Mouse (Mus musculus) mature B cell (primary cell): Measurements from ENCODE around the gene Klhdc8b.

Experiments
- in situ Hi-C: fragments of 300-500 bp; cut with MboI; formaldehyde crosslinking; loops from 2 replicates; pipeline ENCODE4 v1.14.3; 2019

The Klhdc8b gene

DNA sequence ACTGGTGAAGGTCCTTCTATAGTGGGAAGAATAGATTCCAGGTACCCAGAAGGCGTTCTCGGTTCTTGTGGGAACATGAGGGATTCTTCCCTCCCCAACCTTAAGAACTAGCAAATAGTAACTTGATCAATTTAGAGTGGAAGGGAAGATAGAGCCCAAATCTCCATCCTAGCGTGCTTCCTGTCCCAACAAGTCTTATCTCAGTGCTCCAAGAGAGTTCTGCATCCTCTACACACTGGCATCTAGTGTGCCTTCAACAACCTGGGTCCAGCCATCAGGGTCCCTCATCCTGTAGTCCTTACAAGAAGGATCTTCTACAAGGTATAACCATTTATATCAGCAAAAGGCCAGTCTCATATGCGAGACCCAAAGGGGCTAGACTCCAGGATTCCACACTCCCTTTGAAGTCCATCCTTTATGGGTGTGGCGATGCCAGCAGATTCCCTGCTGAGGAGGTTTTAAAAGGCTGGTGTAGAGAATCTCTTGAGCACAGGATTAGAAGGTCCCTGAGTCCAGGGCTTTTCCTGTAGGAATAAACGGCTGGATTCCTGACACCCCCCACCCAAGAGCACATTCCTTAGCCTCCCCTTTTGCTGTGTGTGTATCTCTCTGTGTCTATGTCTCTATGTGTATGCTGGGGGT is 9.7 kb downstream of the Klhdc8b start:
- in situ Hi-C loops, result no loop called here

DNA sequence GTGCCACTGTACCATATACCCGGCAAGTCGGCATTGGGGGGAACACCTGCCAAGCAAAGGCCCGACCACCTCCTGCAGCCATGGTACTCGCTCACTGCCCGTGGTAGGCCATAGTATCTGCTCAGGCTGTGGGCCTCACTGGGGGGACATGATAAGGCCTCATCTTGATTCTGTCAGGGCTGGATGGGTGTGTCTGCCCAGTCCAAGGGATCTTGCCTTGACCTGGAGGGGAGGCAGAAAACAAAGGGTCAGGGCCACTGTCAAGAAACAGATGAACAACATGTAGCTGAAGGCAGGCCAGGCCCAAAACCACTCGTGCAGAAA is 10.2 kb downstream of the Klhdc8b start:
- in situ Hi-C loops, result no loop called here

DNA sequence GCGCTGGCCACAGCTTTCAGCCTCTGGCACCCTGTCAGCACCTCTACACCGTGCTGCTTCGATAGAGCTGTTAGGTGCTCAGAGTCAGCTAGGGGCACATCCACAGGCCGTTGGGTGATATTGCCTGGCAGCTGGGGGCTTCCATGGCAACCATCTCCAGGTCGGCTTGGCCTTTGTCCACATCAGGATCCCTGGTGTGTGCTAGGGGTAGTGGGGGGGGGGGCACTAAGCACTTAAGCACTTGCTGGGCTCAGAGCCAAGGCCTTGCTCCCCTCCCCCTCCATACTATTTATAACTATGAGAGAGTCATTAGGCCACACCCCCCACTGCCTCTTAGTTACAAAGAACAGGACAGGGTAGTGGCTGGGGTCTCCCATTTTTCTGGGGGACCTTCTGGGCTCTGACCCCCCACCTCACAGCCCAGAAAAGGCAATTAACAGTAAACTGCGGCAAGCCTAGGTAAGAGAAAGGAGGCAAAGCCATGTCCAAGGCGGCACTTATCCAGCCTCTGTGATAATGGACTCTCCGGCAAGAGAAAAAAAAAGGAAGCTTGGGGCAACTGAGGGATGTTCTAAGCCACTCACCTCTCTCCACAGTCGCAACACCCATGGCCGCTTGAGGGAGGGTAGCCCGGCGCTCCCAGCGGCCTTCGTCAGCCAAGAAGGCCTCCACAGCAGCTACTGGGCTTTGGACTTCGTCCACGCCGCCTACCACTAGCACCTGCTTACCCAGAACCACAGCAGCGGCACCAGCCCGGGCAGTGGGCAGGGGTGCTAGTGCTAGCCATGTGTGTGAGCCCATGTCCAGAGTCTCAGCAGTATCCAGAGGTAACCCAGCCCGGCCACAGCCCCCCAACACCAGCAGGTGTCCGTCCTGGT is 10.8 kb downstream of the Klhdc8b start:
- in situ Hi-C loops, result no loop called here

DNA sequence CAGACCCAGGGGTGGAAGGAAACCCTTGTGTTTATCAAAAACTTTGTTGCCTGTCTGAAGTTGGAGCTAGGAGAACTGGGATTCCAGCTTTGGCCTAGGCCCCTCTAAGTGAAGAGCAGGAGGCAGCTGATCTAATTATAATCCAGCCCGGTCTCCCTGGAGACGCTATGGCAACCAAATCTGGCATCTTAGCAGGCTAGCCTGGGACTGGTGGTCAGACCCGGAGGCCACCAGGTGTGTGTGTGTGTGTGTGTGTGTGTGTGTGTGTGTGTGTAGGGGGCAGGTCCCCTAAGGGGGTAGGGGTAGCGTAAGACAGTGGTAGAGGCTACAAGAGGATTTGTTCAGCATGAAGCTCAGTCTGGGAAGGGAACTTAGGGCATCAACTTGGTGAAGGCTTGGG is 11.5 kb downstream of the Klhdc8b start:
- in situ Hi-C loops, result no loop called here

DNA sequence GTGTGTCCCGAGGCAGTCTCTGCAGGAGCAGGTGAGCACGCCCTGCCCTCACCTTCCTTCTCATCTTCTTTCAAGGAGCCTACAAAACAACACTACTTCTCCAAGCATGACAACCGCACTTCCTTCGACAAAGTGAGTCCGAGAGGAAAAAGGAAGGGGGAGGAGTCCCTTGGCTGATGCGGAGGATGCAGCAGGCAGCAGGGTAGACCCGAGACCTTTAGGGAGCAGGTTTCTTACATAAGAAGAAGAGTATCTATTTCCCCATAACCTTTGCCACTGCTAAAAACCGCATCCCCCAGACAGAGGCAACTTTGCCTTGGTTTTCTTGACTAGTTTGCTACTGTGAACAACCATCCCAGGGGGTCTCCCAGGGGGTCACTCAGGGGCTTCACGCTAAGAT is 16.3 kb downstream of the Klhdc8b start:
- in situ Hi-C loops, result no loop called here

DNA sequence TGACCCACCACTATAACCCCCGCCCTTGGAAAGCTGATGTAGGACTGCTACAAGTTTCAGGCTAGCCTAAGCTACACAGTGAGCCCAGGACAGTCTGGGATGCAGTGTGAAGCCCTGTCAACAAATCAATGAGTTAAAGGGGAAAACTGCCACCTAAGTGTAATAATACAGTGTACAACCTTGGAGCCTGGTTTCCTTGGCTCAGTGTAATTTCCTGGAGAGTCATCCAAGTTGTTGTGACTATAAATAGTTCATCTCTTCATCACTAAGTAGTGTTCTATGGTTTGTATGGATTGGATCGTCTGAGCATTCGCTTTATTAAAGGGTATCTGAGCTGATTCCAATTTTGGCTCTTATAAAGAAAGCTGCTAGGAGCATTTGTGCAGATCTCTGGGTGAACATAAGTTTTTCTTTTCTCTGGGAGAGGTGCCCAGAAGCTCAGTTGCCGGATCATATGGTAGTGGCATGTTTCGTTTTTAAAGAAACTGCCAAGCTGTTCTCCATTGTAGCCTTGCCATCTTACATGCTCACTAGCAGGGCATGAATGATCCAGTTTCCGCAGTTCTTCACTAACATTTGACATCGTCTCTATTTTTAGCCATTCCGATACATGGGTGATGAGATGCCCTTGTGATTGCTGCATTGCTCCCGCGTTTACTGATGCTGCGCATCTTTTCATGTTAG is 20.0 kb downstream of the Klhdc8b start:
- in situ Hi-C loops, result no loop called here

DNA sequence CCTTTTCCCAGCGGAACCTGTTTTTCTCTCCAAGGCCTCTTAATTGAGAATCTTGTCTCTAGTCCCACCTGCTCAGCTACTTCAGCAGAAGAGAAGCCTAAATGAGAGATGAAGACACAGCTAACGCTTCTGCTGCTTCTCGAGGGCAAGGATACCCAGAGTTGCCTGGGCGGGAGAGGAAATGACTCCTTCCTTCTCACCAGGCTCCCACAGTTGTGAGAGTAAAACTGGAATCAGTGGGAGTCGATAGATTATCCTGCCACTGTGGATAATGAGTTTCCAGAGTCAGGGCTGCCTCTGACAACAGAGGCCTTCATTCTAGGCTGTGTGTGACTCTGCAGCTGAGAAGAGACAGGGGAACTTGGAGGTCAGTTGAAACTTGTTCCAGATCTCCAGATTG is 20.9 kb downstream of the Klhdc8b start:
- in situ Hi-C loops, result no loop called here

DNA sequence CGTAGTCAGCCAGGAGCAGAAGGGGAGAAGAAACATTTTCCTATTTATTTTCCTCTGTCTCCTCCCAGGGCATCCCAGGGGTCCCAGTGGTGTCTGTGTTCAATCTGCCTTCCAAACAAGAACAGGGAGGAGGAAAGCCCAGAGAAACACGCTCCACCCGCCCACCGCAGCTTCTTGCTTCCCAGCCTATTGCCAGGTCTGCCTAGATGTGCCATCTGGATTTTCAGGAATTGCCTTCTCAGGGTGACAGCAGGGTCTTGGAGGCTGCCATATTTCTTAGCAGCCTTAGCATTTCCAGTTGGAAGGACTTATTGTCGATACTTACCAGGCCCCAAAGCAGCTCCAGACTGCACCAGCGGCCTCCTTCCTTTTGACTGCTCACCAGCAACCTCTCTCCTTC is 22.2 kb downstream of the Klhdc8b start:
- in situ Hi-C loops, result no loop called here

DNA sequence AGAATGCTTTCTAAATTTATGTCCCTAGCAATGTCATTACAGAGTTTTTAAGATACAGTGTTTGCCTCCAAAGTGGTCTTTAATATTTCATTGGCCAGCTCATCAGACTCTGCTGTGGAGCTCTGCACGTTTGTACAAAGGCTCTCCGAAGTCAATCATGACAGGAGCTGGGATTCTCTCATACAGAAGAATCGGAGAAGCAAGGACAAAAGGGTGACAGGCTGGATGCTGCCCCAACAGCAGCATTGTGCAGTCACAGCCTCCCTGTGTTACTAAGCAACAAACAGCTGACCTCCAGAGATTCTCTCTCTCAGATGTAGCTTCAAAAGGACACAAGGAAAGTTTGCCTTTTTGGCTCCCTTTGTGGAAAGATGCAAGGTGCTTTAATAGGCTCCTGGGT is 25.2 kb downstream of the Klhdc8b start, which contains the start of gene BC048562:
TSS of gene BC048562 (plus strand) at position 301 of the 400 bp plus-strand sequence.
- in situ Hi-C loops, result no loop called here

DNA sequence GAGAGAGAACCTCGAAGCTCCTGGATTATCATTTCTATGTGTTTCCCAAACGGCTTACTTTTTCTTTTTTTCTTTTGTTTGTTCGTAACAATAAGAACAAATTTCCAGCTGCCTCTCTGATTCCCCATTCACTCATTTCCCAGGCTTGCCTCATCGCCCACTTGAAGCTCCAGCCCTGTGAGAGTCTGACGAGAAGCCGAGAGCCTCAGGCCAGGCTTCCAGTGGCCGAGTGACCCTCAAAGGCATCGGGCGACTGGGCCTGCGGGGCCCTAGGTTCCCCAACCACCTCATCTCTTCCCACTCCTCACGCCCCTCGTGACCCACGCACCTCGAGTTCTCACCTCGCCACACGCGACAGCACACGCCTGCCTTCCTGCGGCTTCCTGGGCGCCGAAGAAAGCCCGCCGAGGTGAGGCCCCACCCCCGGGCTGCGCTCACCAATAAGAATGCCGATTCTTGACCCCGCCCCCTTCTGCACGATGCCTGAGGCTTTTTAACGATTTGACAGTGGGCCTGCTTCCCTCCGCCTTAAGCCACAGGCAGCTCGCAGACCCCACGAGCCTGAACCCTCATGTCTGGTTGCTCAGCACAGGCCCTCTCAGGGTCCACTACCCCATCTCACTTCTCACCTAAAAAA is 29.8 kb downstream of the Klhdc8b start:
- in situ Hi-C loops, result no loop called here

DNA sequence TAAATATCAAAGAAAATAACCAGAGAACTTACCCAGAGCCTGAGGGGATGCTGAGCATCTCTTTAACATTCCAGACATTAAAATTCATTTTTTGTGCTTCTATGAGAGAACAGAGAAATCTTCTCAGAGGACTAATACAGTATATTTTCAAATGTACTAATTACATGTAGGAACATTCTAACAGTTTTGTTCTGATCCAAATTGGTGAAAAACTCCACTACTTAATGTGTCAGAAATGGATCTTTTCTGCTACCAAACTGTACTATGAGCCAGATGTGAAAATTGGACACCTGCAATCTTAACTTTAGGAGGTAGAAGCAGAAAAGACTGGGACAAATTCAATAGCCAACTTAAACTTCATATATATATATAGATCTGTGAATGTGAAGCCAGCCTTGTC is 33.0 kb downstream of the Klhdc8b start, which contains the start of gene Ccdc36:
TSS of gene Ccdc36 (minus strand) at position 101 of the 400 bp plus-strand sequence.
- in situ Hi-C loops, result no loop called here

DNA sequence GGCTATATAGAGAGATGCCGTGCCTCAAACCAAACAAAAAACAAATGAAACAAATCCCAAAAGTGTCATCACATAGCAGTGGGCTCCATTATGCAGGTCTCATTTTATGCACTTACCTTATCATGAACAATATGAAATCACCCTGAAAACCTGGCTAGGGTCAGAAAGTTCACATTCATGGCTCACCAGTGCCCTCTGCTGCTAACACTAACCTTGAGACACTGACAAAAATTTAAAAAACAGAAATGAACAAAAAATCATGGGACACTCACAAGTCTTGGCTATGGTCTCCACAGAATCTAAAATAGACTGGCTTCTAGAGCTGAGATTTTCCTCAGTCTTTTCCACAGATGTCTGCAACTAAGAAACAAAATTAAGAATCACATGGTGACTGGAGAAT is 49.2 kb downstream of the Klhdc8b start:
- in situ Hi-C loops, result no loop called here

DNA sequence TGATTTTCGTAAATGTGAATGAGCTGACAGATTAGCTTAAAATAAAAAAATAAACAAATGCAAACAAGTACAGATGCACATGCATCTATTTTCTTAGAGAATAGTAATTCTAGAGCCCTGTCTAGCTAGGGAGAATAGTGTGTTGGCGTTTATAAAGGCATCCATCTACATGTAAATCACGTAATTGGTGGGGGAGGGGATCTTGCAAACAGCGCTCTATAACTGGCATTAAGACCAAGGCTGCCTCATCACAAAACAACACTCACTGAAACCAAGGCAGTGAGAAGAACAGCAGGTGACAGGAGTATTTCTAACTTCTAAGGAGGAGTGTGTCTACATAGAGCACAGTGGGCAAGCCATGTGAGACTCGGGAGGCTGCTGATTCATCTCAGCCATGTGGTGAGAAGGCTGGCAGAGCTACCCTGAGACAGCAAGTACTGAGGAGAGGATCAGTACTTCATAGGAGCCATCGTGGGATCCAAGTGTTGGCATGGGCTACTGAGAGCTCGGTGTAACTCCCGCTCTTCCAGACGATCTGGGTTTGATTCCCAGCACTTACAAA is 49.9 kb downstream of the Klhdc8b start:
- in situ Hi-C loops, result no loop called here

DNA sequence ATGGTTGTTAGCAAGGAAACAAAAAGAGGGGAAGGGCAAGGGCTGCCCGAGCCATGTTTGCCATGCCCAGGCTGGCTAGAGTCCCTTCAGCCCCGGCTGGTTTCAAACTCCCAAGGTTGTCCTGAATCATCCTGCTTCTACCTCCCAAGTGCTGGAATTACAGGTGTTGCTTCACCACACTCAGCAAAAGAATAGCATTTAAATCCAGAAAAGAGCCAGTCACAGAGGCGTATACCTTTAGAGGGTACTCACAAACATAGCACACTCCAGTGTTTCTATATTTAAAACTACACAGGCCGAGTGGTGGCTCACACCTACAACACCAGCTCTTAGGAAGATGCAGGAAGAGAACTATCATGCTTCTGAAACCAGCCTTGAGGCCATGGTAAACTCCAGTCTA is 51.8 kb downstream of the Klhdc8b start:
- in situ Hi-C loops, result no loop called here

DNA sequence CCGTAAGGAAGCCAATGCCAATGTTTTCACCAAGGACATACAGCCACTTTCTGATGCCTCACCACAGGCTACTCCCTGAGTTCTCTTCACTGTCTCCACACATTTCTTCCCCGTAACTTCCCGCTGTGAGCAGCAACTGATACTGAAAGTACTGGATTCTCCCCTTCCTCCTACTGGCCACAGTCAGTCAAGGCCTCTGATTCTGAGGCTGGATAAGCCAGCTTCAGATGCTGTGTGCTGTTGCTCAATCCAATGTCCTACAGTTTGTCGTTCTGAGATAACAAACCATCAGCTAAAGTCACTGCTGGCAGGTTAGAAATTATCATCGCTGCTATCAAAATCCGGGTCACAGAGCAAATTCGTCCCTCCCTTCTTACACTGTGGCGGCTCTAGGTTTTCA is 56.9 kb downstream of the Klhdc8b start:
- in situ Hi-C loops, result no loop called here

DNA sequence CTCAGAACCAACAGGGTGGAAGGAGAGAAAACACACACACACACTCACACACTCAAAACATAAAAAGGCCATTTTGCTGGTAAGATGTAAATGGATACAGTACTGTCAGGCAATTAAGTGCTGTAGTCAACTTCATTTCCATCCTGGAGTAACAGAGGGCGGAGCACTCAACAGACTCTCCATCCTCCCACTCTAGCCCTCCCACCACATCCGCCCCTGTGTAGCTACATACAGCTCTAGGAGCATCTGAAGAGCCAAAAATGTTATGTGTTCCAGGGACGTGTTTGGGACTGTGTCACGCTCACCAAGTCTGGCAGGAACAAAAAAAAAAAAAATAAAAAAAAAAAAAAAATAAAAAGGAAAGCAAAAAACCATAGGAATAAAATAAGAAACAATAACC is 58.3 kb downstream of the Klhdc8b start:
- in situ Hi-C loops, result no loop called here

DNA sequence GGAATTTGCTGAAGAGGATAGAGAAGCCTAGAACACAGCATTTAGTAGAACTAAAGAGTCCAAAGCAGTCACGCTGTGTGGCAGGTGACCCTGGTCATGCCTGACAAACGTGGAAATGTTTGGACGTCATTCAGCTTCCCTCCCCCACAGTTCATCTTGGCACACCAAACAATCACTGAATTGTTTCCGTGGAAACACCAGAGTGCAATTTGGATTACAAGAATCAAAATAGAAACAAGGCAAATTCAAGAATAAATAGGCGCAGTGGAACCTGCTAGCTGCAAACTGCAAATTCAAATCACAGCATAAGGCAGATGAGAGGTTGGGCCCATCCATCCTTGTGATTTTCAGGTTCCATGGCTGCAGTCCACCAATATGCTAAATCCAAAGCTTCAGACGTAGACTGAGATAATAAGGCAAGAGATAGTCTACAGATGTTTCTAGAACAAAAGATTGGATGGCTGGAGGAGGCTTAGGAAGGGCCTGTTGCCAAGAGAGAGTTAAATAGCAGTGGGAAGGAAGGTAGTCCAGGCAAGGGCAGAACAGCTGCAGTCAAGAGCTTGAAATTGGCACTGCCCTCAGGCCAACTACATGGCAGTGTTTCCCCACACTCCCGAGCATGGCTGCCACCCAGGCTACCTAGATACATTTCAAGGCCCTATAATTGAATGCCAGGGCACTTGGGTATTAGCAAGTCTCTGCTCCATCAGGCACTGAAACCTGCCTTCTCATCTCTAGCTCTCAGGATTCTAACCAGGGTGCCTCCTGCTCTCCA is 60.0 kb downstream of the Klhdc8b start:
- in situ Hi-C loops, result no loop called here

DNA sequence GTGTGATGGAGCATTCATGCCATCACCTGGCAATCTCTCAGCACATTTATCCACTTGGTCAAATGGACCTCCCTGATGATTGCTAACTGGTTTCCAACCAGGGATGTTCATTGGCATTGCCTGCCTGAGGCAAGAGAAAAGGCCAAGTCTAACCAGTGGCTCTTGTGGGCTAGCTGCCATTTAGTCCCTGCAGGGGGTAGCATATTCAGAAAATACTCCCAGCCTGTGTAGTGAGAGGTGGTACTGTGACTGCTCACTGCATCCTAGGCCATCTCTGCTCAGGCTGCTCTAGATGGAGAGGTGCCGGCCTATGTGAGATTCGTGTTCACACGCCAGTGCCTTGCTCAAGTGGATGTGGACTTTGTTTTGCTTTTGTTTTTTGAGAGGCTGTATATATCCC is 63.1 kb downstream of the Klhdc8b start:
- in situ Hi-C loops, result no loop called here
